Mouse (Mus musculus) spleen, postnatal 4 days (tissue): ENCODE measurements around the gene Catsper4.

Experiments used
- DNase-seq, 2 experiments: peaks; one replicate each; pipeline ENCODE4 v3.0.0; 2022; ENCODE audit warnings: low spot score in 2 of 2

The Catsper4 gene

DNA sequence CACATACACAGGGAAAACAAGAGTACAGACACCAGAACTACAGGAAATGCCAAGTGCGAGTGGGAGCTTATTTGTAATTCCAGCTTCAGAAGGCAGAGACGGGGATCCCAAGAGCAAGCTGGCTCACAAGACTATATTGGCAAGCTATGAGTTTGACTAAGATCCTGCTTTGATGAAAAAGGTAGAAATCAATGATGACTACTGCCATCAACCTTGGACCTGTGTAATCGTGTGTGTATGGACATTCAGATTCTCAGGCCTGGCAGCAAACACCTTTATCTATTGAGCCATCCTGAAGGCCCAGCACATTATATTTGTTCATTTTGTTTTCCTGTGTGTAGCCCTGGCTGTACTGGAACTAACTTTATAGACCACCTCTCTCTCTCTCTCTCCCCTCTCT is 43.5 kb downstream of the Catsper4 start:
- no peak for DNase-seq

DNA sequence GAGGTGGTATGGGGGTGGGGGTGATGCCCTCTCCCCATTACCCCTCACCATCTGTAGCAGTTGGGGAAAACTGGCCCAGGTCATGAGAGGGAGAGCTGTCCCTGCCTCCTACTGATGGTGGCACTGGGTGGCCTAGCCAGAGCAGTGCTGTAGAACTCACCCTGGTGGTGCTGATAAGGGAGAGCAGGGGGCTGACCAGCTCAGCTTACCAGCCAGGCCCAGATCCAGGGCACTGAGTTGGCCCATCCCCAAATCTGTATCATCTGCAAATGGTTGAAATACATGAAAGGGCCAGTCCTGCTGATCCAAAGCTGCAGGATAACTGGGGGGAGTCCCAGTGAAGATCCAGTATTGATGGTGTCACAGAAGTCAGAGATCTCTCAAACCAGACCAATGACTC is 45.4 kb downstream of the Catsper4 start:
- DNase-seq: peak; percentile 61 to 73

DNA sequence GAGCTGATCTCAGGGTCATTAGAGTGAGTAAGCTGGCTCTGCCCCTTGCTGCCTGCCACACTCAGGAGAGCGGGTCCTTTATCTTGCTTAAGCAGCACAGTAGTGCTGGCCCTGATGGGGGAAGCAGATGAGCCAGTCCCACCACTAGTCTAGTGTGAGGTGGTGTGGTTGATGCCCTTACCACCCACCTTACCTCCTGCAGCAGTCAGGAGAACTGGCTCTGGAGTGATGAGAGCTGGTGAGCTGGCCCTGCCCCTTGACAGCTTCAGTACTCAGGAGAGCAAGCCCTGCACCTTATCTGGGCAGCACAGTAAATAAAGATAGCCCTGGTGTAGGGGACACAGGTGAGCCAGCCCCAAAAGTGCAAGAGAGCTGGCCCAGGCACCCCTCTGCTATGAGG is 46.1 kb downstream of the Catsper4 start:
- peak; percentile 42 to 70 for DNase-seq

DNA sequence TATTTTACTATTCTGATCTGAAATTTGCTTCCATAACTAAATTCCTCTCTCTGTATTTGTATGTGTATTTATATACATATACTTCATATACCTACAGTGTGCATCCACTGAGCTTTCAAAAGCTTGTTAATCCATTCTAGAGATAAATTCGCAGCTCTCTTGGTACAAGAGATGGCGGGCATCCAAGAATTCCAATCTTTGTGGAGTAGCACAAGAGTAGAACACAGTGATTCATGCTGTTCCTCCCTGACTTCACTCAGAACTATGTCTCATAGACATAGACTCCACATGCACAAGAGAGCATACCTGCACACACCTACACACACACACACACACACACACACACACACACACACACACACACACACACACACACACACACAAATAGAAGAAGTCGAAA is 54.8 kb downstream of the Catsper4 start:
- DNase-seq: no peak

DNA sequence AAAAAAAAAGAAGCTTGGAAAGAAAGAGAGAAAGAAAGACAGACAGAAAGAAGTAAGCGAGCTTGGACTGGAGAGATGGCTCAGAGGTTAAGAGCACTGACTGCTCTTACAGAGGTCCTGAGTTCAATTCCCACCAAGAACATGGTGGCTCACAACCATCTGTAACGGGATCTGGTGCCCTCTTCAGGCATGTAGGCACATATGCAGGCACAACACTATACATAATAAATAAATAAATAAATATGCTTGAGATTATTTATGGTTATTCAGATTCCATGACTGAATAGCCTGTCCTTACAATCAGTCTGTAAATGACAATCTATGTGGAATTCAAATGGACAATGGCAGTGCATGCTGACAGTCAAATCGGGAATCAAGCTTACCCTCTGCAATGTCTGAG is 60.3 kb downstream of the Catsper4 start:
- DNase-seq: no peak

DNA sequence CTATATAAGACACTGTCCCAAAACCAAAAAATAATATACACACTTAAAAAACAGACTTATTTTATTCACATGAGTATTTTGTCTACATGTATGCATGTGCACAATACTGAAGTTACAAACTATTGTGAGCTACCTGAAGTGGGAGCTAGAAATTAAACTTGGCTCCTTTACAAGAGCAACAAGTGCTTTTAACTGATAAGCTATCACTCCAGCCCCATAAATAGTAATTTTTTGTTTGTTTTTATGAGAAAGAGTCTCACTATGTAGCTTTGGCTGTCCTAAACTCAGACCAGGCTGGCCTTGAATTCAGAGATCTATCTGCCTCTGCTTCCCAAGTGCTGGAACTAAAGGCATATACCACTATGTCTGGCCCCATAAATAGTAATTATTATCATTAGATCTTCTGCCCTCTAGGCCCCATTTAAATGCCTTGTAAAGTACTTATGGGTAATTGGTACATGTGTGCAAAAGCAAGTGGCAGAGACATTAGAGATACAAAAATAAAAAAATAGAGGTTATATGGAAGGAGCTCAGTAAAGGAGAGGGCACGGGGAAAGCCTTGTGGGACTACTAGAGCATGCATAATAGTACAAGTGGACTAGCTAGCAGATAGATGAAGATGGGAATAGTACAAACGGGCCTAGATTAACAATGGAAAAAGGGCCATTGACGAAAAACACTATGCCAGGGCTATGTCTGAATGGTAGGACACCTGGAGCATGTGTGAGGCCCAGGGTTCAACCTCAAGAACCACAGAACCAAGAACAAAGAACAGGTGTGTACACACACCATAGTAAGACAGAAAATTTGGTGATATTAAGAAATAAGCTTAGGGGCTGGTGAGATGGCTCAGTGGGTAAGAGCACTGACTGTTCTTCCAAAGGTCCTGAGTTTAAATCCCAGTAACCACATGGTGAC is 61.4 kb downstream of the Catsper4 start:
- DNase-seq: no peak

DNA sequence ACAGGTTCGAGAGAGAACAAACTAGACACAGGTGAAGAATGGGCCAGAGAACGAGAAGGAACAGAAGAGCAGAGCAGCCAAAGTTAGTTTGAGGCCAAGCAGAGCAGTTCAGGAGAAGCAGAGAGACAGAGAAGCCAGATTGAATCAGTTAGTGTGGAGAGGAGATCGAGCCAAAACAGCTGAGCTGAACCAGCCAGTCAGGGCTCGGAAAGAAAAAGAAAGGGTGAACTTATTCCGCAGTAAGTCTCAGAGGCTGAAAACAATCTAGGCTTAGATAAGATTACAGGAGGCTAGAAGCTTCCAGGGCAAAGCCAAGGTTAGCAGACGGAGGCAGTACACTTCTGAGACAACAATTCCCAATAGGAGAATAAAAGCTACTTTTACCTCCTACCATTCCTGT is 62.2 kb downstream of the Catsper4 start:
- no peak for DNase-seq

DNA sequence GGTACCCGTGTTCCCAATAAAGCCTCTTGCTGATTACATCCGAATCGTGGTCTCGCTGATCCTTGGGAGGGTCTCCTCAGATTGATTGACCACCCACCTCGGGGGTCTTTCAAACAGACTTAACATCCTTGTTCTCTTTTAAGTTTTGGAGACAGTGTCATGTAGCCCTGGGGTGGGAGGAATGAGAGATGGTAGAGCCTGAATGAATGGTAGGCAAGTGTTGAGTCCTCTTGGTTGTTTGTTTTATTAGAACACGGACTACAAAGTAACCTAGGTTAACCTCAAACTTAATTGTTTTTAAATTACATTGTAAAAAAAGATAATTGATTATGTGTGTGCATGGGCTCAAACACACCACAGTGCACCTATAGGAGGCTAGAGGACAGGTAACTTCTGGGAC is 62.6 kb downstream of the Catsper4 start:
- DNase-seq: no peak
